Mouse (Mus musculus) liver, embryonic 16.5 days (tissue): ENCODE results near the gene Sipa1l3. TPM values are rescaled to one million over a fixed set of nuclear protein-coding genes. Genes with fewer than 3 reads are reported as not detected.

Experiments
- ATAC-seq: fragments of 200-750 bp; cut with Nextera tagmentation; 2 replicates; pipeline ENCODE4 v1.8.0; 2017; ENCODE audit warnings: low read depth, mild to moderate bottlenecking, moderate number of reproducible peaks, moderate library complexity
- H3K27ac ChIP-seq: fragments of 300-500 bp; sonication (generic); 2 replicates; pipeline ENCODE4 v1.5.1; 2014; ENCODE audit warnings: mild to moderate bottlenecking, low read length
- H3K27me3 ChIP-seq: fragments of 300-500 bp; sonication (generic); 2 replicates; pipeline ENCODE4 v1.6.1; 2014; ENCODE audit warnings: low read depth, low read length, mixed read lengths; ENCODE audit not compliant: control insufficient read depth, insufficient read depth
- H3K36me3 ChIP-seq: fragments of 300-500 bp; sonication (generic); 2 replicates; pipeline ENCODE4 v1.6.1; 2014; ENCODE audit warnings: mild to moderate bottlenecking; ENCODE audit not compliant: control insufficient read depth, insufficient read depth
- H3K4me1 ChIP-seq: fragments of 300-500 bp; sonication (generic); 2 replicates; pipeline ENCODE4 v1.6.1; 2014; ENCODE audit warnings: low read depth, low read length, mixed read lengths; ENCODE audit not compliant: control insufficient read depth
- H3K4me2 ChIP-seq: fragments of 300-500 bp; sonication (generic); 2 replicates; pipeline ENCODE4 v1.6.1; 2014; ENCODE audit warnings: low read depth, low read length, mixed read lengths
- H3K4me3 ChIP-seq: fragments of 300-500 bp; sonication (generic); 2 replicates; pipeline ENCODE4 v1.5.1; 2014; ENCODE audit warnings: low read depth, mild to moderate bottlenecking, low read length
- H3K9ac ChIP-seq: fragments of 300-500 bp; sonication (generic); 2 replicates; pipeline ENCODE4 v1.6.1; 2014; ENCODE audit warnings: low read depth, low read length
- H3K9me3 ChIP-seq: fragments of 300-500 bp; sonication (generic); replicated peaks from 2 replicates; pipeline ENCODE4 v1.6.1; 2016; ENCODE audit warnings: low read length; ENCODE audit not compliant: control insufficient read depth
- WGBS: fragments of 180-500 bp; shearing (Covaris S2); extraction: QIAGEN DNeasy Blood & Tissue Kit; methylation state at CpG from one replicate; pipeline ENCODE4 v1.1.7; 2014; ENCODE audit not compliant: insufficient replicate concordance; 5-methylcytosine and 5-hydroxymethylcytosine counted together
- polyA plus RNA-seq: library from polyadenylated mRNA; unstranded; fragments of >200 nt; fragmentation: Nextera tagmentation; extraction: Ambion mirVana; gene quantifications from 2 replicates; pipeline ENCODE4 v1.2.1, GENCODE M21; 2015

Sipa1l3 gene
- polyA plus RNA-seq, 1 experiment from 2014 or later, result 2.4 TPM

DNA sequence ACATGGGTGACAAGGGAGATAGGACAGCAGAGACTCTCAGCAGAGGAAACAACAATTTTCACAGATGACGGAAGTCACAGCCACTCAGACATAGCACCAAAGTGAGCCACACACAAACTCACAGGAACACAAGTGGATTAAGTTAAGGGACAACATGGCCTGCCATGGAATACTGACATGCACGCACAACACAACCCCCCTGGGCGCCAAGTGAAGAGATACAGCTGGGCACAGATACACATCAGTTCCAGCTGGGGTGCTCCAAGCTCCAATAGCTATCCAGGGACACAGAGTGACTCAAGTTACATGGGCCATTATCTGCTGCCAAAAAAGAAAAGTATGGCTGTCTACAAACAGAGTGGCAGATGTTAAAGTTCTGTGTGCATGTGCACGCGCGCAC lies 228.6 kb downstream of the Sipa1l3 start:
- Histone ChIP-seq H3K9me3 (no peaks in the 10 kb centered on the region), H3K4me3 (no peak overlapping the region), H3K9ac (no peak overlapping the region), H3K4me1 (peaks cover 10% of the 10 kb centered on the region), H3K36me3 (no peaks in the 10 kb centered on the region), H3K27ac (no peak overlapping the region), H3K27me3 (peaks cover 6% of the 10 kb centered on the region), H3K4me2 (no peak overlapping the region)
- WGBS, result 84% methylated on average over 6 of the region's 6 CpGs
- no peak for ATAC-seq

- Histone ChIP-seq H3K4me2 (peak within 1 kb of the TSS; percentile 86), H3K27me3 (peaks cover 6% of the 10 kb centered on the region), H3K27ac (no peak within 1 kb of the TSS), H3K4me3 (peak within 1 kb of the TSS; percentile 65), H3K9ac (peak within 1 kb of the TSS; percentile 31), H3K36me3 (no peaks in the 10 kb centered on the region), H3K9me3 (no peaks in the 10 kb centered on the region), H3K4me1 (peaks cover 10% of the 10 kb centered on the region)
- ATAC-seq, result 0 out of 2 replicates have a peak, but pooled peaks have one; percentile 42
- WGBS, result 2% methylated on average over 59 of the region's 59 CpGs
These were observed 229.4 kb downstream of the Sipa1l3 start, which contains the start of gene Ppp1r14a for GRCm38 (mm10) chr7:29288942-29289638. TSS of gene Ppp1r14a (plus strand) at chr7:29289308.

DNA sequence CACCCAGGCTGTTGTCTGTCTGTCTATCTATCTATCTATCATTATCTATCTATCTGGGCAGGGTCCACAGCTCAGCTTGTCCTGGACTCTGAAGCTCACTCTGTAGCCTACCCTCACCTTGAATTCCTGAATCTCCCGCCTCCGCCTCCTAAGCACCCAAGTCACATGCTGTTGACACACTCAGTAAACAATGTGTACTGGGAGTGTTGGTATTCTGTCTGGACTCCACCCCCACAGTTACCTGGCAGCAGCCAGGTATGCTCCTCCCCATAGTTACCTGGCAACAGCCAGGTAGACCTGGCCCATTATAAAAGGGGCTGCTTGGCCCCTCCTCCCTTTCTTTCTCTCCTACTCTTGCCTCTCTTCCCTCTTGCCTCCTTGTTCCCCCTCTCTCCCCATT lies 230.4 kb downstream of the Sipa1l3 start:
- Histone ChIP-seq H3K27ac (no peak overlapping the region), H3K4me2 (no peak overlapping the region), H3K4me3 (no peak overlapping the region), H3K9ac (no peak overlapping the region), H3K9me3 (no peaks in the 10 kb centered on the region), H3K36me3 (no peaks in the 10 kb centered on the region), H3K4me1 (peaks cover 10% of the 10 kb centered on the region), H3K27me3 (peaks cover 6% of the 10 kb centered on the region)
- ATAC-seq, result no peak
- WGBS, result 78% methylated on average over 2 of the region's 2 CpGs

- Histone ChIP-seq H3K9ac (no peak overlapping the region), H3K4me1 (peaks cover 10% of the 10 kb centered on the region), H3K27ac (no peak overlapping the region), H3K4me2 (no peak overlapping the region), H3K27me3 (peaks cover 8% of the 10 kb centered on the region), H3K9me3 (no peaks in the 10 kb centered on the region), H3K4me3 (no peak overlapping the region), H3K36me3 (no peaks in the 10 kb centered on the region)
- ATAC-seq, result no peak
- 74% methylated on average over 7 of the region's 7 CpGs for WGBS
These were observed 231.0 kb downstream of the Sipa1l3 start for GRCm38 (mm10) chr7:29287481-29287880.

GRCm38 (mm10) chr7:29284523-29284922 lies 233.9 kb downstream of the Sipa1l3 start:
- WGBS, result 60% methylated on average over 6 of the region's 6 CpGs
- ATAC-seq, result no peak

DNA sequence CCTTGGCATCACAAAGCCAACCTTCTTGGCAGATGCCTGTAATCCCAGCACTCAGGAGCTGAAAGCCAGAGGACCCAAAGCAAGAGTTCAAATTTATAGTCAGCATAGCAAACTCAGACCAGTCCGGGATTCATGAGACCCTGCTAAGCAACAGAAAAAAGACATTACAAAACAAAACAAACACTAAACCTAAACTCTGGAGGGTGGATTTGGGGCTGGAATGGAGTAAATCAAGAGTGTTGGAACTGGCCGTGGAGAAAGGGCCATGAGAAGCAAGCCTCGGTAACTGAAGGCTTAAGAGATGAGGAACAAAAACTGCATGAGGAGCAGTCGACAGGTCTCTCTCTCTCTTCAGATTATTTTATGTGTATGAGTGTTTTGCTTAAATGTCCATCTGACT lies 234.6 kb downstream of the Sipa1l3 start:
- Histone ChIP-seq H3K4me1 (peaks cover 10% of the 10 kb centered on the region), H3K36me3 (no peaks in the 10 kb centered on the region), H3K4me3 (no peak overlapping the region), H3K9ac (no peak overlapping the region), H3K9me3 (no peaks in the 10 kb centered on the region), H3K27me3 (peaks cover 14% of the 10 kb centered on the region), H3K4me2 (no peak overlapping the region), H3K27ac (no peak overlapping the region)
- WGBS, result 72% methylated on average over 4 of the region's 4 CpGs
- ATAC-seq, result no peak

More at GRCm38 (mm10) chr7:29284523-29284922, 233.9 kb downstream of the Sipa1l3 start:
- Histone ChIP-seq H3K36me3 (no peaks in the 10 kb centered on the region), H3K4me1 (peaks cover 15% of the 10 kb centered on the region), H3K9me3 (no peaks in the 10 kb centered on the region), H3K4me3 (no peak overlapping the region), H3K27ac (no peak overlapping the region), H3K4me2 (no peak overlapping the region), H3K9ac (no peak overlapping the region), H3K27me3 (peaks cover 15% of the 10 kb centered on the region)

GRCm38 (mm10) chr7:29282074-29282554 lies 236.3 kb downstream of the Sipa1l3 start:
- peaks cover 14% of the 10 kb centered on the region for H3K27me3 ChIP-seq
- peak overlapping the region; percentile 66 for H3K4me3 ChIP-seq
- no peaks in the 10 kb centered on the region for H3K9me3 ChIP-seq
- 12% methylated on average over 21 of the region's 21 CpGs for WGBS
- H3K36me3 ChIP-seq, result no peaks in the 10 kb centered on the region
- no peak overlapping the region for H3K27ac ChIP-seq
- peak; percentile 30 for ATAC-seq
- H3K4me1 ChIP-seq, result peaks cover 9% of the 10 kb centered on the region
- H3K9ac ChIP-seq, result peak overlapping the region; percentile 69; the same call in 1 of the 2 replicates
- peak overlapping the region; percentile 83 for H3K4me2 ChIP-seq

- Histone ChIP-seq H3K9ac (peak within 1 kb of the TSS; percentile 69), H3K27me3 (peaks cover 14% of the 10 kb centered on the region), H3K36me3 (no peaks in the 10 kb centered on the region), H3K4me3 (peak within 1 kb of the TSS; percentile 66), H3K27ac (peak within 1 kb of the TSS; percentile 38), H3K4me1 (peaks cover 9% of the 10 kb centered on the region), H3K4me2 (peak within 1 kb of the TSS; percentile 83), H3K9me3 (no peaks in the 10 kb centered on the region)
- under 1% methylated on average over 73 of the region's 80 CpGs for WGBS
- ATAC-seq, result peak; percentile 84
These were observed 237.0 kb downstream of the Sipa1l3 start, which contains the start of gene Spint2 for GRCm38 (mm10) chr7:29281201-29282073. TSS of gene Spint2 (minus strand) at chr7:29281912.
